14 mouse cellular contexts compared by ENCODE assay signal in genomic region chr2:132272694-132273389, GRCm38 (mm10).
"Had no signal": no experiment of that assay in that cellular context is flagged by ENCODE, and none has a peak within 500 bp of the region (broad histone marks: within the 10 kb centered on the region; RNA-seq: fewer than 3 reads in every experiment).

No protein-coding gene starts in this region.

- H3K27me3 ChIP-seq: intestine, embryonic 15.5 days; limb, embryonic 13.5 days; lung, embryonic 15.5 days; stomach, embryonic 15.5 days had no signal

- ATAC-seq: intestine, embryonic 15.5 days had no signal

- H3K4me1 ChIP-seq: limb, embryonic 13.5 days; stomach, embryonic 15.5 days had no signal

- H3K9ac ChIP-seq: intestine, embryonic 15.5 days; limb, embryonic 13.5 days; liver, embryonic 14.5 days; lung, embryonic 15.5 days; stomach, embryonic 15.5 days had no signal

- DNase-seq: kidney, adult 18-20 months; kidney, postnatal 25 days; layer of hippocampus, adult 9-11 months; left cerebral cortex, postnatal 4 days; midbrain, embryonic 14.5 days; right cerebral cortex, postnatal 14 days; thymus, adult 2 months; thymus, postnatal 25 days had no signal

- H3K36me3 ChIP-seq: intestine, embryonic 15.5 days; limb, embryonic 13.5 days; lung, embryonic 15.5 days; stomach, embryonic 15.5 days had no signal

- H3K4me3 ChIP-seq: intestine, embryonic 15.5 days; limb, embryonic 13.5 days; lung, embryonic 15.5 days; myocyte; stomach, embryonic 15.5 days had no signal

- H3K4me2 ChIP-seq: intestine, embryonic 15.5 days; limb, embryonic 13.5 days; lung, embryonic 15.5 days; stomach, embryonic 15.5 days had no signal

- H3K9me3 ChIP-seq: intestine, embryonic 15.5 days; limb, embryonic 13.5 days; lung, embryonic 15.5 days; stomach, embryonic 15.5 days had no signal

- H3K27ac ChIP-seq: intestine, embryonic 15.5 days; limb, embryonic 13.5 days; liver, embryonic 14.5 days; lung, embryonic 15.5 days; stomach, embryonic 15.5 days had no signal
